Mouse (Mus musculus) kidney, embryonic 14.5 days (tissue): ENCODE measurements around the gene Socs2. TPM values are rescaled to one million over a fixed set of nuclear protein-coding genes. Genes with fewer than 3 reads are reported as not detected.
A peak's percentile ranks its signal among the peaks of the same experiment; 100 is the strongest.

Experiments
- ATAC-seq: fragments of 200-750 bp; cut with Nextera tagmentation; 2 replicates; pipeline ENCODE4 v1.8.0; 2017; ENCODE audit warnings: moderate number of reproducible peaks, mild to moderate bottlenecking, moderate TSS enrichment, moderate library complexity; ENCODE audit not compliant: low FRiP score, low TSS enrichment
- H3K27ac ChIP-seq: fragments of 300-500 bp; sonication (generic); 2 replicates; pipeline ENCODE4 v1.5.1; 2014; ENCODE audit warnings: low read depth, mild to moderate bottlenecking, low read length, moderate library complexity, mixed read lengths
- H3K27me3 ChIP-seq: fragments of 300-500 bp; sonication (generic); 2 replicates; pipeline ENCODE4 v1.6.1; 2014; ENCODE audit warnings: mild to moderate bottlenecking, low read length; ENCODE audit not compliant: control insufficient read depth, insufficient read depth
- H3K36me3 ChIP-seq: fragments of 300-500 bp; sonication (generic); 2 replicates; pipeline ENCODE4 v1.6.1; 2014; ENCODE audit warnings: low read length, mixed read lengths; ENCODE audit not compliant: control insufficient read depth, insufficient read depth
- H3K4me1 ChIP-seq: fragments of 300-500 bp; sonication (generic); 2 replicates; pipeline ENCODE4 v1.6.1; 2014; ENCODE audit warnings: low read length, mixed read lengths; ENCODE audit not compliant: control insufficient read depth, insufficient read depth
- H3K4me2 ChIP-seq: fragments of 300-500 bp; sonication (generic); replicated peaks from 2 replicates; pipeline ENCODE4 v1.6.1; 2014; ENCODE audit warnings: low read depth, mild to moderate bottlenecking, low read length
- H3K4me3 ChIP-seq: fragments of 300-500 bp; sonication (generic); 2 replicates; pipeline ENCODE4 v1.5.1; 2014; ENCODE audit warnings: mild to moderate bottlenecking, low read length
- H3K9ac ChIP-seq: fragments of 300-500 bp; sonication (generic); 2 replicates; pipeline ENCODE4 v1.6.1; 2014; ENCODE audit warnings: low read depth, mild to moderate bottlenecking, low read length, moderate library complexity
- H3K9me3 ChIP-seq: fragments of 300-500 bp; sonication (generic); 2 replicates; pipeline ENCODE4 v1.6.1; 2016; ENCODE audit warnings: low read length; ENCODE audit not compliant: control insufficient read depth
- WGBS: fragments of 180-500 bp; shearing (Covaris S2); extraction: QIAGEN DNeasy Blood & Tissue Kit; methylation state at CpG from one replicate; pipeline ENCODE4 v1.1.7; 2014; 5-methylcytosine and 5-hydroxymethylcytosine counted together
- polyA plus RNA-seq: library from polyadenylated mRNA; unstranded; fragments of >200 nt; fragmentation: Nextera tagmentation; extraction: Ambion mirVana; gene quantifications from 2 replicates; pipeline ENCODE4 v1.2.1, GENCODE M21; 2014

The Socs2 gene
- polyA plus RNA-seq = 17.9 and 20.5 TPM in 2 replicates

GRCm38 (mm10) chr10:95416685-95417495 lies at the start of gene Socs2:
Gene Socs2, minus strand, starts transcription at chr10:95417180.
- H3K36me3 ChIP-seq = no peaks in the 10 kb centered on the region
- no peaks in the 10 kb centered on the region for H3K9me3 ChIP-seq
- no peak within 1 kb of the TSS for H3K27ac ChIP-seq

GRCm38 (mm10) chr10:95465485-95465896 lies 48.5 kb upstream of the Socs2 start:
- no peak overlapping the region for H3K27ac ChIP-seq
- WGBS = 25% methylated on average over 4 of the region's 4 CpGs
- H3K27me3 ChIP-seq = no peaks in the 10 kb centered on the region
- H3K4me2 ChIP-seq = no peak overlapping the region
- no peak overlapping the region for H3K4me3 ChIP-seq
- no peaks in the 10 kb centered on the region for H3K36me3 ChIP-seq
- no peak for ATAC-seq
- no peak overlapping the region for H3K9ac ChIP-seq
- no peaks in the 10 kb centered on the region for H3K9me3 ChIP-seq
- no peaks in the 10 kb centered on the region for H3K4me1 ChIP-seq

More at GRCm38 (mm10) chr10:95416685-95417495, at the start of gene Socs2:
- peak within 1 kb of the TSS; percentile 68 for H3K9ac ChIP-seq
- WGBS = under 1% methylated on average over 63 of the region's 66 CpGs
- peaks cover 8% of the 10 kb centered on the region for H3K4me1 ChIP-seq
- peak within 1 kb of the TSS; percentile 97 for H3K4me2 ChIP-seq
- H3K27me3 ChIP-seq = peaks cover 22% of the 10 kb centered on the region
- H3K4me3 ChIP-seq = peak within 1 kb of the TSS; percentile 54
- peak; percentile 88 for ATAC-seq

- H3K4me2 ChIP-seq = no peak overlapping the region
- 83% methylated on average over 6 of the region's 6 CpGs for WGBS
- H3K27ac ChIP-seq = no peak overlapping the region
- no peaks in the 10 kb centered on the region for H3K9me3 ChIP-seq
- H3K36me3 ChIP-seq = no peaks in the 10 kb centered on the region
- no peaks in the 10 kb centered on the region for H3K27me3 ChIP-seq
- no peak overlapping the region for H3K9ac ChIP-seq
- H3K4me1 ChIP-seq = no peaks in the 10 kb centered on the region
- H3K4me3 ChIP-seq = no peak overlapping the region
- ATAC-seq = no peak
These were observed 47.5 kb upstream of the Socs2 start for GRCm38 (mm10) chr10:95464527-95464926.

- Histone ChIP-seq H3K4me2 (no peak overlapping the region), H3K4me3 (no peak overlapping the region), H3K27ac (no peak overlapping the region), H3K36me3 (no peaks in the 10 kb centered on the region), H3K4me1 (no peaks in the 10 kb centered on the region), H3K27me3 (no peaks in the 10 kb centered on the region), H3K9ac (no peak overlapping the region), H3K9me3 (no peaks in the 10 kb centered on the region)
- 83% methylated on average over 1 of the region's 1 CpGs for WGBS
- no peak for ATAC-seq
These were observed 45.3 kb upstream of the Socs2 start for GRCm38 (mm10) chr10:95462231-95462630.

GRCm38 (mm10) chr10:95461053-95461553 lies 44.1 kb upstream of the Socs2 start:
- Histone ChIP-seq H3K9ac (no peak overlapping the region), H3K27ac (no peak overlapping the region), H3K9me3 (no peaks in the 10 kb centered on the region), H3K4me2 (no peak overlapping the region), H3K4me3 (no peak overlapping the region), H3K27me3 (no peaks in the 10 kb centered on the region), H3K4me1 (no peaks in the 10 kb centered on the region), H3K36me3 (no peaks in the 10 kb centered on the region)
- 66% methylated on average over 4 of the region's 4 CpGs for WGBS
- ATAC-seq = no peak

GRCm38 (mm10) chr10:95458050-95458806 lies 41.2 kb upstream of the Socs2 start:
- H3K4me2 ChIP-seq = no peak overlapping the region
- no peaks in the 10 kb centered on the region for H3K9me3 ChIP-seq
- no peaks in the 10 kb centered on the region for H3K36me3 ChIP-seq
- ATAC-seq = no peak
- WGBS = 83% methylated on average over 9 of the region's 9 CpGs
- H3K9ac ChIP-seq = no peak overlapping the region
- no peak overlapping the region for H3K27ac ChIP-seq
- no peak overlapping the region for H3K4me3 ChIP-seq
- H3K4me1 ChIP-seq = no peaks in the 10 kb centered on the region
- no peaks in the 10 kb centered on the region for H3K27me3 ChIP-seq

- Histone ChIP-seq H3K27me3 (no peaks in the 10 kb centered on the region), H3K4me3 (no peak overlapping the region), H3K27ac (no peak overlapping the region), H3K36me3 (no peaks in the 10 kb centered on the region), H3K9me3 (no peaks in the 10 kb centered on the region), H3K4me1 (no peaks in the 10 kb centered on the region), H3K4me2 (no peak overlapping the region), H3K9ac (no peak overlapping the region)
- WGBS = 84% methylated on average over 8 of the region's 8 CpGs
- no peak for ATAC-seq
These were observed 40.5 kb upstream of the Socs2 start for GRCm38 (mm10) chr10:95457367-95458049.

GRCm38 (mm10) chr10:95456103-95456502 lies 39.1 kb upstream of the Socs2 start:
- 61% methylated on average over 2 of the region's 2 CpGs for WGBS
- Histone ChIP-seq H3K27me3 (no peaks in the 10 kb centered on the region), H3K9me3 (no peaks in the 10 kb centered on the region), H3K4me2 (no peak overlapping the region), H3K36me3 (no peaks in the 10 kb centered on the region), H3K4me3 (no peak overlapping the region), H3K4me1 (no peaks in the 10 kb centered on the region), H3K9ac (no peak overlapping the region), H3K27ac (no peak overlapping the region)
- no peak for ATAC-seq
